Mouse (Mus musculus): Measurements from ENCODE around the gene Tmed9. TPM values are rescaled to one million over a fixed set of nuclear protein-coding genes. Genes with fewer than 3 reads are reported as not detected.

Tmed9 gene
- total and polyA plus RNA-seq, 3 experiments, result 88.2 to 196 (median 194) TPM

- Histone ChIP-seq H3K36me3 (replicated peaks in 1 of 2; ENCODE audit: control insufficient read depth in 1 of 2, insufficient read depth in 1 of 2, low read length in 1 of 2) (peaks cover 5 to 32% of the 10 kb centered on the region in 2 experiments), H3K4me2 (ENCODE audit: insufficient read depth, low read depth, poor library complexity, severe bottlenecking) (peak within 1 kb of the TSS; percentile 75), H3K9ac (ENCODE audit: insufficient read depth, low read depth) (peak within 1 kb of the TSS; percentile 98), H3K27me3 (replicated peaks) (no peaks in the 10 kb centered on the region), H3K79me2 (replicated peaks; ENCODE audit: control insufficient read depth, extremely low read depth, insufficient read depth, poor library complexity, severe bottlenecking) (peaks cover 16% of the 10 kb centered on the region), H3K4me1 (ENCODE audit: control insufficient read depth in 1 of 2, insufficient read depth in 2 of 2) (peaks cover 8 to 22% of the 10 kb centered on the region in 2 experiments), H3K27ac (ENCODE audit: insufficient read depth, low read depth) (no peak within 1 kb of the TSS), H3K9me3 (replicated peaks; ENCODE audit: low read length) (peaks cover 10% of the 10 kb centered on the region), H3K4me3 (replicated peaks in 1 of 3; ENCODE audit: low read depth in 2 of 3, low read length in 2 of 3, poor library complexity in 1 of 3) (peak within 1 kb of the TSS; percentile 71 to 94 (median 94))
- in situ Hi-C loops (cut with MboI; ENCODE audit: low pct_ligation_motif_present, low pct_unique_long_range_greater_than_20kb, low sequenced_read_pairs) (no loop called here), dilution Hi-C loops (cut with MboI; ENCODE audit: extremely low pct_ligation_motif_present, extremely low pct_unique_long_range_greater_than_20kb, low sequenced_read_pairs) (no loop called here)
- no peak for TF ChIP-seq ZNF384 (IDR thresholded peaks at IDR 0.05; ENCODE audit: low read depth, low read length)
- TF ChIP-seq POLR2AphosphoS2 (IDR thresholded peaks at IDR 0.05; ENCODE audit: low read depth, low read length), result no peak
- no peak for TF ChIP-seq BHLHE40 (IDR thresholded peaks at IDR 0.05; ENCODE audit: low read depth, low read length)
- no peak for TF ChIP-seq SMC3 (IDR thresholded peaks at IDR 0.05; ENCODE audit: low read depth, low read length)
- no peak for TF ChIP-seq MEF2A (IDR thresholded peaks at IDR 0.05; ENCODE audit: borderline replicate concordance, low read depth, low read length)
- peak; percentile 81 for TF ChIP-seq POLR2A (IDR thresholded peaks at IDR 0.05; ENCODE audit: low read depth, low read length)
- no peak for TF ChIP-seq CTCF (conservative IDR thresholded peaks at IDR 0.05 in 1 of 2, IDR thresholded peaks at IDR 0.05 in 1 of 2; ENCODE audit: low read depth in 2 of 2, low read length in 2 of 2)
- TF ChIP-seq MXI1 (IDR thresholded peaks at IDR 0.05; ENCODE audit: low read depth, low read length), result no peak
- TF ChIP-seq KAT2A (IDR thresholded peaks at IDR 0.05; ENCODE audit: insufficient replicate concordance, low read length), result peak; percentile 77; the same call in 1 of the 2 replicates
- TF ChIP-seq ZKSCAN1 (IDR thresholded peaks at IDR 0.05; ENCODE audit: borderline replicate concordance, low read depth, low read length), result no peak
- no peak for TF ChIP-seq ETS1 (conservative IDR thresholded peaks at IDR 0.05; ENCODE audit: low read depth, low read length)
- no peak for TF ChIP-seq EP300 (IDR thresholded peaks at IDR 0.05; ENCODE audit: low read length)
- no peak for TF ChIP-seq JUN (IDR thresholded peaks at IDR 0.05; ENCODE audit: insufficient read depth, low read depth, low read length)
- no peak for TF ChIP-seq RAD21 (IDR thresholded peaks at IDR 0.05; ENCODE audit: low read depth, low read length)
- no peak; the same call in 1 of the 2 replicates for TF ChIP-seq GABPA (IDR thresholded peaks at IDR 0.05; ENCODE audit: insufficient replicate concordance, low read depth, low read length)
- TF ChIP-seq NRF1 (IDR thresholded peaks at IDR 0.05; ENCODE audit: low read depth, low read length), result peak; percentile 85
- no peak for TF ChIP-seq RCOR1 (conservative IDR thresholded peaks at IDR 0.05; ENCODE audit: low read depth, low read length)
- 0 out of 2 replicates have a peak, but pooled peaks have one; percentile 10 for TF ChIP-seq MAX (IDR thresholded peaks at IDR 0.05; ENCODE audit: low read length)
- TF ChIP-seq CHD2 (IDR thresholded peaks at IDR 0.05; ENCODE audit: low read length), result peak; percentile 26
- TF ChIP-seq HCFC1 (IDR thresholded peaks at IDR 0.05; ENCODE audit: low read depth, low read length), result peak; percentile 90
- TF ChIP-seq ELF1 (IDR thresholded peaks at IDR 0.05; ENCODE audit: low read depth, low read length), result no peak
- no peak for TF ChIP-seq ZC3H11A (IDR thresholded peaks at IDR 0.05; ENCODE audit: low read depth, low read length)
- TF ChIP-seq TBP (conservative IDR thresholded peaks at IDR 0.05; ENCODE audit: low read depth, low read length), result 0 out of 2 replicates have a peak, but pooled peaks have one; percentile 30
- no peak for TF ChIP-seq PAX5 (IDR thresholded peaks at IDR 0.05; ENCODE audit: low read length)
- TF ChIP-seq SIN3A (IDR thresholded peaks at IDR 0.05; ENCODE audit: low read length), result no peak; the same call in 1 of the 2 replicates
- 0 out of 2 replicates have a peak, but pooled peaks have one; percentile 30 for TF ChIP-seq MAFK (IDR thresholded peaks at IDR 0.05; ENCODE audit: insufficient replicate concordance, low read length)
- no peak for TF ChIP-seq CHD1 (IDR thresholded peaks at IDR 0.05; ENCODE audit: low read depth, low read length)
- no peak for TF ChIP-seq E2F4 (IDR thresholded peaks at IDR 0.05; ENCODE audit: insufficient replicate concordance, low read depth, low read length)
- TF ChIP-seq NELFE (IDR thresholded peaks at IDR 0.05; ENCODE audit: low read depth, low read length), result peak; percentile 72
- TF ChIP-seq MAZ (IDR thresholded peaks at IDR 0.05; ENCODE audit: low read depth, low read length), result no peak
- TF ChIP-seq ZMIZ1 (IDR thresholded peaks at IDR 0.05; ENCODE audit: low read depth, low read length), result no peak
- TF ChIP-seq MYC (IDR thresholded peaks at IDR 0.05; ENCODE audit: low read depth, low read length), result no peak
- no peak for TF ChIP-seq JUND (conservative IDR thresholded peaks at IDR 0.05; ENCODE audit: low read depth, low read length)
- peak; percentile 51; the same call in 1 of the 2 replicates for TF ChIP-seq TCF12 (IDR thresholded peaks at IDR 0.05; ENCODE audit: low read depth, low read length)
- TF ChIP-seq UBTF (IDR thresholded peaks at IDR 0.05; ENCODE audit: low read depth, low read length), result no peak
- TF ChIP-seq IRF4 (IDR thresholded peaks at IDR 0.05; ENCODE audit: low read depth, low read length), result no peak
- no peak for TF ChIP-seq USF2 (conservative IDR thresholded peaks at IDR 0.05; ENCODE audit: low read depth, low read length)
- no peak for TF ChIP-seq USF1 (IDR thresholded peaks at IDR 0.05; ENCODE audit: low read depth, low read length)
- peak; percentile 88 for DNase-seq (ENCODE audit: extremely low read depth)
Measured at GRCm38 (mm10) chr13:55571027-55571751, 2.3 kb upstream of the Tmed9 start, which contains the start of gene Fam193b. TSS of gene Fam193b (minus strand) at chr13:55571120.

All from CH12.LX (cell line).